Mouse (Mus musculus) lung, postnatal 4 days (tissue): ENCODE results near the gene 4833423E24Rik.

ENCODE experiments used
- DNase-seq, 2 experiments: peaks; one replicate each; pipeline ENCODE4 v3.0.0; 2021

4833423E24Rik gene

DNA sequence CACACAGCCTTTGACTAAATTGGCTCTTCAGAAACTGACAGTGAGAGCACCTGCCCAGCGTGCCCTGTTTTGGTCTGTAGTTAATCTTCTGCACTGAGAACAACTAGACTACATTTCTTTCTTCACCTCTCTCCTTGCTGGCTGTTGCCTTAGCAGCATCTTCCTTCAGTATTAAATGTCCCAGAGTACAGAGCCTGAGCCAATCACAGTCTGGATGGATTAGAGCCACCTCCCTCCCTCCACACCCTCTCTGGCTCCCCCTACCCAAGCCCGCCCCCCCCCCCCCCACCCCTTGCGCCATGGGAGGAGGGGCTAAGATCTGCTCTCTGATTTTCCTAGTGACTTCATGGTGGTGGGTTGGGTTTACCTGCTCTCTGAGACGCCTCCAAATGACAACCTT lies at the start of gene 4833423E24Rik:
4833423E24Rik (minus strand) TSS at position 146 of the 400 bp plus-strand sequence.
- DNase-seq: no peak

DNA sequence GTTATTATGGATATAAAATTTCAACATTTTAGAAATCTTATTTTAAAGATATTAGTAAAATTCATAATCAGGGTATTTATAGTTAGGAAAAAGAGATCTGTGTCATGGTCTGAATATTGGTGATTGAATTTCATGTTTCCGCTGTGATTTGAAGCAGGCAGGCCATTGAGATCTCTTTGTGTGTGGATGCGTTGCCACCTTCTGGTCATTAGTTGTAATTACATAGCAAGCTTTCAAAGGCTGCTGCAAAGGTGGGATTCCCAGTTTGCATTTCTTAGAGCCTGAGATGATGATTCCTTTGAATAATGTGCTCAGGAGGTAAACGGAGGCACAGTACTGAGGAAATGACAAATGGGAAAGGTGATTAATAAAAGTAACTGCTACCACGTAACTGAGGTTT lies 42.4 kb upstream of the 4833423E24Rik start:
- DNase-seq: peak in 1 of 2 experiments; percentile 24

GRCm38 (mm10) chr2:85560226-85560625 lies 41.4 kb upstream of the 4833423E24Rik start:
- no peak for DNase-seq

DNA sequence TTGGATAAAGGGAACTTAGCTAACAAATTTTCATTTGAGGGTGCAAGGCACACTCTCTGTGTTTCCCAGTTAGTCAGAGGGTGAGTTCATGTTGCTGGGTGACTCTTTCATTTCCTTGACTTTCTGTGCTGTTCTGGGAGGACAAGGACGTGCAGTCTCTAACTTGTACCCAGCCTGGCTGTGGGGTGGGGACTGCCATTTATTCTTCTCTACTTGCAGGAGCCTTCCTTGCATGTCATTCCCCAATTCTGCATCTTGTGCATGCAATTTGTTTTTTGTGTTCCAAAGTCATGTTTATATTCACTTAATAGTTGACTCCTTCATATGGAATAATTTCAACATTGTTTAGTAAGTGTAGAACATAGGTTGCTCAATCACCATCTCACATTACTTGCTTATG lies 36.0 kb upstream of the 4833423E24Rik start:
- no peak for DNase-seq

GRCm38 (mm10) chr2:85533934-85534333 lies 15.1 kb upstream of the 4833423E24Rik start:
- no peak for DNase-seq

GRCm38 (mm10) chr2:85532082-85532778 lies 13.4 kb upstream of the 4833423E24Rik start:
- DNase-seq: no peak

DNA sequence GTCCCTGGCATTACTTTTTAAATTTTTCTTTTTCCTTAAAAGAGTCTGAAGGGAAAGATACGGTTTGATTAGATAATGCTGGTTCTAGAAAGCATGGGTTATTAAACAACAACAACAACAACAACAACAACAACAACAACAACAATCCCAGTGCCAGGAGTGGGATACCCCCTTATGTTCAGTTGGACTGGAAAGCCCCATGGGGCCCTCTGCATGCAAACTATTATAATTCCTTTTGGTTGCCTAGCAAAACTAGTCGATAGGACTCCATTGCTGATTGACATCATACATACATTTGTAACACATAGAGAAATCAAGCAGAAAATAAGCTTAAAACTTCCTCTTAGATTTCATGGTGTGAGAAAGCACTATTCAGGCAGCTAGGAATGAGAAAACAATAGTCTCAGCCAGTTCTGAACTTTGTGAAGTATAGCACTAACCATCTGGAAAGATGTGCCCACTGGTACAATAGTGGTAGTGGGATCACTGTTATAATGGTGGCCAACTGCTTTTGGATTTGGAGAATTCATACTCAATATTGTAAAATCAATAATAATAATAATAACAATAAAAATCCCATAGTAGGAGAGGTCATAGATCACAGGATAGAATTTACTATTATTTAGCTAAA lies 4.2 kb upstream of the 4833423E24Rik start:
- no peak for DNase-seq

DNA sequence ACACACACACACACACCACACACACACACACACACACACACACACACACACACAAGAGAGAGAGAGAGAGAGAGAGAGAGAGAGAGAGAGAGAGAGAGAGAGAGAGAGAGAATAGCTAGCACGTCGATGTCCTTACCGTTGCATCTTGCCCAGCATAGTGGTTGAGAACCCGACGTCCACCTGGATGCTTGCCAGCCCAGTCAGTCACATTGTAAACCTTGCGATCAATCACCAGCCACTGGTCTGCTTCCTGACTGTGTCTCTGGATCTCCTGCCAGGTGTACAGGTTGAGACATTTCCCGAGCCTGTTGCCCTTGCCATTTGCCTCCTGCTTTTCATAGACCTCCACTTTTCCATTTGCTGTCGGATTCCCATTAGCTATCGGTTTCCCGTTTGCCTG lies 532 bp downstream of the 4833423E24Rik start:
- DNase-seq: no peak

- no peak for DNase-seq
These were observed 8.4 kb downstream of the 4833423E24Rik start for GRCm38 (mm10) chr2:85510376-85510775.

DNA sequence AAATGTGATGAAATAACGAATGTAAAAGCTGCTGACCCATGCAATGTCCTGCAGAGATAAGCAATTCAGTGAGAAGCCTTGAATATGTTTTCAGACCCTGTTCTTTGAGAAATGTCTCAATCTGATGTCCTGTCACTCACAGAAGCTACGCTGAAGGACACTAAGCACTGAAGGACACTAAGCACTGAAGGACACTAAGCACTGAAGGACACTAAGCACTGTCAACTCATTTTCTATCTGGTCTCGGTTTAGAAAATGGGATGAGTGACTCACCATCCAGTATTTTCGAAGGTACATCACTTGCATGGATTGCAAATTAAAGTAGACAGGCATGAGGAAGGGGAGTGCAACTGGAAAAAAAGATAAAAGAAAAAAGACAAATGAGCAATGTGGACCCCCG lies 28.4 kb downstream of the 4833423E24Rik start:
- DNase-seq: no peak

- DNase-seq: no peak
These were observed 52.0 kb downstream of the 4833423E24Rik start for GRCm38 (mm10) chr2:85466801-85467325.

GRCm38 (mm10) chr2:85443539-85443938 lies 75.3 kb downstream of the 4833423E24Rik start, which contains the start of gene Olfr995:
Gene Olfr995 (minus strand): TSS chr2:85443639.
- DNase-seq: no peak

DNA sequence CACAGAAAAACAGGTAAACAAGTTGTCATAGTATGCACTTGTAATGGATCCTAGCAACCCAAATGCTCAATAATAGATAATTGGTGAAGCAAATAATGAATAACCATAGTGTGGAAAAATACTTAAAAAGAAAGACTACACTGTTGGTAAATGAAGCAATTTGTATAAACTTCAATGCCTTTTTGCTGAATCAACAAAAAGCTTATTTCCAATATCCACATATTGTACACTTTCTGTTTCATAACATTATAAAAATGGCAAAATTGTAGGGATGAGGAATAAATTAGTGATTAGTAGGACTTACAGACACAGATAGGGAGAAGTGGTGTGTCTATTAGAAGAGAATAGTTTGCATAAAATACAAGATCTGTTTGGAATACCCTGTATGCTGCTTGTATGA lies 76.3 kb downstream of the 4833423E24Rik start:
- DNase-seq: no peak

- no peak for DNase-seq
These were observed 82.5 kb downstream of the 4833423E24Rik start, which contains the start of gene Olfr994 for GRCm38 (mm10) chr2:85436351-85436750. Gene Olfr994 (minus strand): TSS chr2:85436451.
